Mouse (Mus musculus): Measurements from ENCODE around the gene Naa38.

Naa38 gene

GRCm38 (mm10) chr11:69395235-69395633, at the start of gene Naa38, which contains the start of gene Cyb5d1:
TSS of gene Naa38 (plus strand) at chr11:69395487.
TSS of gene Cyb5d1 (minus strand) at chr11:69395631.
- DNase-seq (ENCODE audit: low spot score) = peak; percentile 94

DNA sequence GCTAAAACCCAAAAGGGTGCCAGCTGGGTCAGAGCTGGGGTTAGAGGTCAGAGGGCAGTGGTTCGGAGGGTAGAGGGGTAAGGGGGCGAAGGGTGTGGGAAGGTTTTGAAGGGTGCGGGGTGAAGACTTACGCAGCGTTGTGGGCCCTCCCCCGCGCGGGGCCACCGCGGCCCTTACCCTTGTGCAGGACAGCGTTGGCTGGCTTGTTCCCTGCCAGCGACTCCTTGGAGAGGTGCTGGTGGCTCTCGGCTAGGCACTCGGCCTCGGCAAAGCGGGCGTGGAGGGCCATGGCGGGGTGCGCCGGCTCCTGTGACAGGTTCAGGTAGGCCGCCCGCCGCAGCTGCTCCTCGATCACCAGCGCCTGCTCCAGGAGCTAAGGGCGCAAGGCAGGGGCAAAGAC, 48.8 kb upstream of the Naa38 start:
- DNase-seq (ENCODE audit: low spot score) = no peak

DNA sequence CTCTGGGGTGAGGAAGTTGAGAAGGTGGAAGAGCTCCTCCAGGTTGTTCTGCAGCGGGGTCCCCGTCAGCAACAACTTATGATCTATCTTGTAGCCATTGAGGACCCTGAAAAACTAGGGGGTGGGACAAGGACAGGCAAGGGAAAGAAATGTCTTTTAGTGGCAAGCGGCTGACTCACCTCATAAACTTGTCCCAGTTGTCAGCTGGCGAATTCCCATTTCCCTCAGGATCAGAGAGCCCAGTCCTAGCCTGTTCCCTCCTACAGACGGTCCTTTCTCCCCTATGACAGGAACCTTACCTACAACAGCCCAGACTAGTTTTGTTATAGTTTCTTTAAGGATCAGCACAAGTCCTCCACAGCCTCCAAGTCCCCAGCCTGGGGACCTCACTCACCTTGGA, 38.7 kb upstream of the Naa38 start:
- DNase-seq (ENCODE audit: low spot score) = no peak

GRCm38 (mm10) chr11:69357690-69358089, 37.6 kb upstream of the Naa38 start:
- DNase-seq (ENCODE audit: low spot score) = no peak

GRCm38 (mm10) chr11:69362021-69362420, 33.3 kb upstream of the Naa38 start:
- no peak for DNase-seq (ENCODE audit: low spot score)

GRCm38 (mm10) chr11:69362479-69362878, 32.8 kb upstream of the Naa38 start:
- no peak for DNase-seq (ENCODE audit: low spot score)

DNA sequence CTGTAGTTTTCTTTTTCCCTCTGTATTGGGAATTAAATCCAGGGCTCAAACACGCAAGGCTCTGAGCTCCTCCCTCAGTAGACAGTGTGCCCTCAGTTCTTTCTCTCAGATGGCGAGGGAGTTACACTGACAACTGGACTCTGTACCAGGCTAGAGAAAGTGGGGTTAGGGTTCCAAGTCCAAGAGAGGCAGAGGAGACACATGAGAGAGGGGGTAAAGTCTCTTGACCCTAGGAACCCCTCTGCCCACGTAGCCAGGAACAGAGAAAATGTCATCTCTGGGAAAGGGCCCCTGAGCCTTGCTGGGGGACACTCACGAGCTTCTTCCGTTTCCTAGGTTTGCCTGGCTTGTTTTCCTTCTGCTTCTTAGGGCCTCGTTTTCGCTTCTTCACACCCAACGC, 30.9 kb upstream of the Naa38 start:
- DNase-seq (ENCODE audit: low spot score) = peak; percentile 59

DNA sequence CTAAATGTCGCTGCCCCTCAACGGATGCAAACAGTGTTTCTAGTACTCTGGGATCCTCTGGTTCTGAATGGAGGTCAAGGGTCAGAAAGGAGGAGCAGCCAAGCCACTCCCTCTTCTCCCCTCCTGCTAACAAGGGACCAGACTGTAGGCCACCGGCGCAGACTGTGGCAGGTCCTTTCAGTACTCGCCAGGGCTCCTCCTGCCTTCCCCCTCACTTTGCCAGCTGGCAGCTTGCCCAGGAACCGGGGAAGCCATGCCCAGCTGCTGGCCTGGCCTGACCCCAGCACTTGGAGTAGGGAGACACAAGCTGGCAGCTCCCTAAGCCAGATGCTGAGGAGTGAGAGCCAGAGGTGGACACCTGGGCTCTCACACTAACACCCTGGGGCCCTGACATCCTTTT, 30.4 kb upstream of the Naa38 start:
- DNase-seq (ENCODE audit: low spot score) = peak; percentile 80

- DNase-seq (ENCODE audit: low spot score) = no peak
These were observed 29.6 kb upstream of the Naa38 start for GRCm38 (mm10) chr11:69365722-69366121.

DNA sequence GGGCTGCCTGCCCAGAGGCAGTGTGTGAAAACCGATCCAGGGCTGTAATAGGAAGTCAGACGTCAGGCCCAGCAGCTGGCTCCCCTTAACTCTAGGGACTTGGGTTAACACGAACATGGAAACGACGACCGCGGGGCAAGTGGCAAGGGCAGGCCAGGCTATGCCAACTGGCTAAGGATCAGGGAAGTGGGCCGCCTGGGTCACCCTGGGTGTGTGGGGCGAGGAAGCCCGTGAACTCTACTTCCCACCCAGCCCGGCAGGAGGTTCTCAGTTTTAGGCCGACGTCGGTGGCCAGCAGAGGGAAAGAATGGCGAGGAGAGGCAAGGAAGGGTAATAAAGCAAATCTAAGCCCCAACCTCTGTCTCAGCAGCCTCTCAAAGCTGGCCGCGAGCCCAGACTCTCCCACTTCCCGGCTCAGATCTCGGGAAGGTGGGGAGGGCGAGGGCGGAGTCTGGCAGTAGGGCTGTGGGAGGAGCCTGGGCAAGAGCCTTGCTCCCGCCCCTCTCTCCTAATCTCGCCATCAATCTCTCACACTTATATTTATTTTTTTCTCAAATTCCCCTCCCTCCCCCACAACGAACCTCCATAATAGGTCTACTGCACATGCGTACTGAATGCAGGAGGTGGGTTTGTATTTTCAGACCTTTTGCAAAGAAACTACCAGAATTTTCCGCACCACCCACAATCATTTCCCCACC, 29.0 kb upstream of the Naa38 start:
- peak; percentile 91 for DNase-seq (ENCODE audit: low spot score)

- DNase-seq (ENCODE audit: low spot score) = no peak
These were observed 28.3 kb upstream of the Naa38 start for GRCm38 (mm10) chr11:69366855-69367615.

GRCm38 (mm10) chr11:69367616-69368355, 27.5 kb upstream of the Naa38 start:
- DNase-seq (ENCODE audit: low spot score) = peak; percentile 64

DNA sequence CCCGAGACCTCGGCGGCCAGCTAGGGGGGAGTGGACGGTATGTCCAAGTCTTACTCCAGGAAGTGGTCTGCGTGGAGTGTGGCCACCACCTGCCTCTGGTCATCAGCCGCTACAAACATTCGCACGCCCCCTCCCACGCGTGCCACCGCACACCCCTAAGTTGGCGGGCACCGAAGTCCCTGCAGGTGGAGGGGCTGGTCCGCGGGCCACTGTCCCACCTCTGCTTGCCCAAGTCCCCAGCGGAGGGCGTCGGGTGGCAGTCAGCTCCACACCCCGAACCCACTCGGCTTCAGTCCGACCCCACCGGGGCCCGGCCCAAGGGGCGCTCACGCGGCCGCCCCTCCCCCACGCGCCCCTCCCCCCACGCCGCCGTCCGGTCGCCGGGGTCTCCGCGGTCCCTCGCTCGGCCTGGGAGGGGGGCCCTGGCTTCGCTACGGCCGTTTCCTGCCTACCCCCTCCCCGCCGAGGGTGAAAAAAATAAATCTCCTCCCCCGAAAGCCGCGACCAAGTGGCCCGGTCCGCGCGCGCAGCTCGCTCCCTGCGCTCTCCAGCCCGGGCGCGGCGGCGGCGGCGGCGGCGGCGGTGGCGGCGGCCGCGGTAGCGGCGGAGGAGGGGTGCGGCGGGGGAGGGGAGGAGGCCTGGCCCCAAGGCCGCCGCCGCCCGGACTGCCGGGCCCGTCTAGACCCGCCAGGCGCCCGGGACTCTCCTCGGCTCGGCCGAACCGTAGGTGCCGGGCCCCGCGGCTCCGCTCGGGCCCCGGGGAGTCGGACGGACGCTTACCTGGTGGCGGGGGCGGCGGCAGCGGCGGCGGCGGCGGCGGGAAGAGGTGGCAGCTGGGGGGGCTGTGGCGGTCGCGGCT, 26.7 kb upstream of the Naa38 start:
- DNase-seq (ENCODE audit: low spot score) = peak; percentile 58

- DNase-seq (ENCODE audit: low spot score) = peak; percentile 47
These were observed 25.9 kb upstream of the Naa38 start, which contains the start of gene Chd3 for GRCm38 (mm10) chr11:69369215-69369989. TSS of gene Chd3 (minus strand) at chr11:69369406.

DNA sequence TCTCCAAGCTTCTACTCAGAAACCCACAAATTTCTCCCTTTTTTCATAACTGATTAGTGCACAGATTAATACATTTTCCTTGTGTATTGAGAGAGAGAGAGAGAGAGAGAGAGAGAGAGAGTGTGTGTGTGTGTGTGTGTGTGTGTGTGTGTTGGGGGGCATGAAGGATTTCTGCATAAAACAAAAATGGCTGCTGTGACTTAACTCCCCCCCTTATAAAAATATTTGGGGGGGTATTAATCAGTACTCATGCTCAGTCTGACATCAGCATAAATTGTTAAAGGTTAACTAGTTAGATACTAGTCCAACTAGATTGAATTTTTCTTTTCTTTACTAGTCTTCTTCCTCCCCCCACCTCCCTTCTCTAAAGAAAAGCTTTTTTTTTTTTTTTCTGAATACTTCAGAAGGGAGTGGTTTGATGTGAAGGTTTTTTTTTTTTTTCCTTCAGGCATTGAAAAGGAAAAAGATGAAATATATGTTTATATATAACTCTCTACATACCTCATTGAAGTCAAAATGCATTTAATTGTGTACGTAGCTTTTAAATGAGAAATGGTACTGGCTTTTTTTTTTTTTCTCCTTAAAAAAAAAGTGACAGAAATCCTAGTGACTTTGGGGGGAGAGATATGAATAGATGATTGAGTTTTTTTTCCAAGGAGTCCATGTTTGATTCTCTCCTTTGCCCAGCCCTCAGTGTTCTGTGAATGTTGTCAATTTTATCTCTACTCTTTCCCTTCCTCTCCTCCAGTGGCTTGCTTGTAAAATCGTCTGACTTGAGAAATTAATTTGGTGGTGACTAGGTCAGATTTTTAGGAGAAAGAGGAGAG, 25.1 kb upstream of the Naa38 start:
- DNase-seq (ENCODE audit: low spot score) = no peak

GRCm38 (mm10) chr11:69370817-69371215, 24.5 kb upstream of the Naa38 start:
- no peak for DNase-seq (ENCODE audit: low spot score)

- no peak for DNase-seq (ENCODE audit: low spot score)
These were observed 23.7 kb upstream of the Naa38 start for GRCm38 (mm10) chr11:69371601-69372000.

- peak; percentile 51 for DNase-seq (ENCODE audit: low spot score)
These were observed 23.1 kb upstream of the Naa38 start for GRCm38 (mm10) chr11:69372056-69372779.

DNA sequence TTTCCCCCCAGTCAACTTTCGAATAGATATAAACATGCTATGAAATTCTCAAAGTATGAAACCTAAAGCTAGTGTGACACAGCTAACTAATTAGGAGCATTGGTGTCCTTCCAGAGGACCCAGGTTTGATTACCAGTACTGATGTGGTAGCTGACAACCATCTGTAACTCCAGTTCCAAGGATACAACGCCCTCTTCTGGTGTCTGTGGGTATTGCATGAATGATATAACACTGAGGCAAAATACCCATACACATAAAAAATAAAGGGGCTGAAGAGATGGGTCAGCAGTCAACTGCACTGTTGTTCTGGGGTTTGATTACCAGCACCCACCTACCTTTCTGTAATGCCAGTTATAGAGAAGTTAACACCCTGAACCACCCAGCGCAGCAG, 22.5 kb upstream of the Naa38 start:
- no peak for DNase-seq (ENCODE audit: low spot score)
